Mouse (Mus musculus): ENCODE measurements around the gene Fos.
"Not testable (repeated sequence)": the region's sequence is repeated elsewhere in the genome, so short reads cannot be mapped to it uniquely, and the experiment has no call there.

The Fos gene

DNA sequence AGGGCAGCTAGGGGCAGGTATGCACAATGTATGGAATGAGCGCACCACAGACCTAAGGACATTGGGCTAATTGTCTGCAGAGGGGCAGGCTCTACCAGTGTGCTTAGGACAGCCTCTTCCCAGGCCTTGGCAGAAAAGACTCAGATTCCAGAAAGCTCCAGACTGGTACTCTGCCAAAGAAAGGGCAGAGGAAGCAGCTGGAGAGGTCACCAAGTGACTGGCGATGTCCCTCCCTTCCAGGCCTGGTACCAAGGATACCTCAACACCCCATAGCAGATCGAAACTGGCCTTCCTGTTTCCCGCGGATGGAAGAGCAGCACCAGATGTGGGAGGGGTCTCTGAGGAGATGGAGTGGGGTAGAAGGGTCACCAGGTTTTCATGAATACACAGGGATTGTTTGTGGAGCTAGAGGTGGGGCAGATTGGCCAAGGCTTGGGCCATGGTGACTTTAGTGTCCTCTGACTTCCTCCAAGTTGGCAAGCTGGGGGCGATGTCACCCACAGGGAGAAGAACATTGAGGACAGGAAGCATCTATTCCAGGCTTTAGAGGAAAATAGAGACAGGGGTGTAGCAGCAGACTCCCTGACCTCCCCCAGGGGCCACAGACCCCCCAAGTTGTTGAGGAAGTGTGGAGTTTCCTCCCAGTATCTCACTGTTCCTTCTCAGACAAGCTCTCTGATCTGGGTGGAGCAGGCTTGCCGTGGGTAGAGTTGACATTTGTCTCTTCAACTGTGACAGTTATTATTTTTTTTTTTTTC, 49.1 kb downstream of the Fos start:
- no peak for DNase-seq (ENCODE audit: low read depth, low spot score)

DNA sequence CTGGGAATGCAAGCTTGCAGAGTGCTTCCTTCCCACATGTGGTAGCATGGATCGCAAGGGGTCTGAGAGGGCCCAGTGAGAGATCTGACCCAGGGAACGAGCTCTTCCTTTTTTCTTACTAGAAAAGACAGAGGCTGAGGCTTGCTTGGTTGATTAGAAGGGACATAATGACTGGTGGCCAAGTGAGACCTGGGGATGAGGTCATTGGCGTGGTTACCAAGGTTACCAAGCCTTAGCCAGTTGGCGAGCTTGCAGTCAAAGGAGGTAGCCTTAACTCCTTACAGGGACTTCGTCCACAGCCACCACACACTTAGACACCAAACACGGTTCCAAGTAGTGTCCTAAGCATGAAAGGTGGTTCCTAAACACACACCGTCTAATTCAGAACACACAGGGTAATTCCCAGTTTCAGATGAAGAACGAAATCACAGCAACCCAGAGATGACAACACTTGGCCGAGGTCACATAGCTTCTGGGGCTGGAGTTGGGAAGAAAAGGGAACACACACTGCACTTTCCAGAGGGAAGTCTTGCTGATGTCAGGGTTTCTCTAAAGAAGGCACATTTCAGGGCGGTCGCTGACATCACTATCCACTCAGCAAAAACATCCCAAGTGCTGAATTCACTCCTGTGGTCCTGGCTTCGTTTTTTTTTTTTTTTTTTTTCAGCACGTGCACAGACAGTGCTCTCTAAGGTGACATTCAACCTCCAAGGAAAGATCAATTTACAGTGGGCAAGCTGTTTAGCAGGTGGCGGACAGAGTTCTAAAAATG, 49.9 kb downstream of the Fos start:
- no peak for DNase-seq (ENCODE audit: low read depth, low spot score)

DNA sequence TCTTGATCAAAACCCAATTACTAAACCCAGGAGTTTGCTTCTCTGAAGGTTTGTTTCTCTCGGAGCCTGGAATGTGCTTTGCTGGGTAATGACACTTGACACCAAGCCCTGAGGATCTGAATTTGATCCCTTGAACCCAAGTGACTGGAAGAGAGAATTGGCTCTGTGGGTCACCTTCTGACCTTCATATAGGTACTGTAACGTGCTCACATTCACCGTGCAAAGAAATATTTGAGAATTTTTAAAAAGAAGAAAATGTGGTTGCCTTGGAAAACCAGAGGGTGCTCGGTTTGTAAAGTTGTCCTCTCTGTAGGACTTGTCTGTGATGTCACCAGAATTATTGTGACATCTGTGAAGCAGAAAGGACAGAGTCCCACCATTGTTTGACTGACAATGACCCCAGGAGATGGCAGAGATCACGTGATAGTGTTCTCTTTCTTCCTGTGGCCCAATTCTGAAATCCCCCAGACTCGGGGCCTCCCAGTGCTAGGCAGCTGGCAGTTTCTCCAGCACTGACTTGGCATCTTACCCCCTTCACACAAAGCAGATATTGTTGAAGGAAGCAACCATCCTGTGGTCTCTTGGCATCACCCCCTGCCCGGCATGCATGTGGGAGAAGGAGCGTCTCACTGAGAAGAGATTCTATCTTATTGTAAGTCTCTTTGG, 50.6 kb downstream of the Fos start:
- DNase-seq (ENCODE audit: low read depth, low spot score) = peak; percentile 23

DNA sequence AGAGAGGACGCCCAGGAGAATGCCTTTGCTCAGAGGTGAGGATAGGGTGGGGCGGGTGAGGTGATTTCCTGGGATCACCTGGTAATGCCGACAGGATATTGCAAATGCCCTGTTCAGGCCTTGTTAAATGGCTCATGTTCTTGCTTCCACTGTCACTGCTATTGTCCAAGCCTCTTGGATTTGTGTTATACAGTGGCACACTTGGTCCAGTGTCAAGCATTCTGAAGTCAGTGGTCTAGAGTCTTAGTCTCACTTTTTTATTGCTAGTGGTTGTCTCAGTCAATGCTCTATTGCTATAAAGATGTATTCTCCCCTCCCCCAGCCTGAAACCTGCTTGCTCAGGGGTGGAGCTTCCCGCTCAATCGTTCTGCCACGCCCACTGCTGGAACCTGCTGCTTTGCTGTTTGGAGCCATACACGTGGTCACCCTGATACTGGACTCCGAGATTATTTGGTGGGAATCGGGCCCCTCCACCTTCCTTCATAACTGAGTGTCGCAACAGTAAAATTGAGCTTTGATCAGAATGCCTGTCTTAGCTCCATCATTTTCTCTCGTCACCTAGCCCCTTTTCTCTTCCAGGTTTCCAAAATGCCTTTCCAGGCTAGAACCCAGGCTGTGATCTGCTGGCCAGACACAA, 51.3 kb downstream of the Fos start:
- not testable (repeated sequence) for DNase-seq (ENCODE audit: low read depth, low spot score)

Data from ZHBTc4 (cell line).